Mouse (Mus musculus) kidney, adult 8-10 months (tissue): ENCODE data around the gene Nxpe5.

Experiments
- DNase-seq, 2 experiments: peaks; one replicate each; pipeline ENCODE4 v3.0.0; 2022

The Nxpe5 gene

DNA sequence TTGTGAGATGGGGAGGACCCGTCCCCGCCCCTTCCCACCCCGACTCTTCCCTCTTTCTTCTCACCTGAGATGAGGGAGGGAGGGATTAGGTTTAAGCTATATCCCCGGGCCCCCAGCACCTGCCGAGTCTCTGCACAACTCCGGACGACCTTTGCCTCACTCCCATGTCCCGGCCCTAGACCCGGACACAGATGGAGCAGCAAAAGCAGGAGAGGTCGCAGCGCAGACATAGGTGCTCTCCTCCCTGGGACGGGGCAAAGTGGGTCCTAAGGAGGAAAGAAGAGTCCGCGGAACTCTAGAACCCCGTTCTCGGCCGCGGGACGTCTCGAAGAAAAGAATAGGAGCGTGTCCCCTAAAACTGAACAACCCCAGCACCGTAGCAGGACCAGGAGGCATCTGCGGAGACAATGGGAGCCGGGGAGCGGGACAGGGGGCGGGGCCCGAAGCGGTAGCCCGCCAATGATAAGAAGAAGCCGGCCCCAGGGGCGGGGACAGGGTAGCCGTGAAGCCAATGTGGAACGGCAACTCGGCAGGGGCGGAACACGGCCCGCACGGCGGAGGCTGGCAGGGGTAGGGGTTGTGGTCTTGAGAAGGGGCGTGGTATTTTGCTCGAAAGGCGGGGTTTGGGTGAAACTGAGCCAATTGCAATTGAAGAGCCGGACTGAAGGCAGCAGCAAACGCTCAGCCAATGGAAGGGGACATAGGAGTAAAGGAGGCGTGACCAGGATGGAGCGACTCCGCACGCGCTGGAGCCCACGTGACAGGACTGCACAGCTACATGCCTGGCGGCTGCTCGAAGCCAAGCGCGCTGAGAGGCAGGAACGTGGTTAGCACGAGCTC lies 54.1 kb downstream of the Nxpe5 start, which contains the start of the genes Gm43720, Gpc2 and Stag3:
Gene Gm43720, minus strand, starts transcription at position 374 of the 840 bp plus-strand sequence.
Gene Gpc2, minus strand, starts transcription at position 421 of the 840 bp plus-strand sequence.
Gene Stag3, plus strand, starts transcription at position 656 of the 840 bp plus-strand sequence.
- peak; percentile 69 to 72 for DNase-seq

DNA sequence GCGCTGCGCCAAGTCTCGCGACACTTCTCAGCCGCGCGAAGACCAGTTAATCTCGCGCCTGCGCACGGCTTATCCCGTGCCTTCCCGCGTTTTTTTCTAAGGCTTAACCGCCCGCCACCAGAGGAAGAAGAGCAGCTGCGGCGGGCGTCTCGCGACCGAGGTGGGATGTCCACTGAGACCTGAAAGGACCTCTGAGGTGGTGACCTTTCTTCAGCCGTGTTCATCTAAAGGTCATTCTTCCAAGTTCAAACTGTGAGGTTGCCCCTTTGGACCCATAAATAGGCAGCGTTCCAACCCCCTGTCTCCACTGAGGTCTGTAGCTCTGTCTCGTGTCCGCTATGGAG lies 54.7 kb downstream of the Nxpe5 start:
- no peak for DNase-seq

GRCm38 (mm10) chr5:138280829-138281228 lies 55.1 kb downstream of the Nxpe5 start:
- no peak for DNase-seq

- DNase-seq, result no peak
Observed at GRCm38 (mm10) chr5:138281798-138282197, 56.1 kb downstream of the Nxpe5 start.

DNA sequence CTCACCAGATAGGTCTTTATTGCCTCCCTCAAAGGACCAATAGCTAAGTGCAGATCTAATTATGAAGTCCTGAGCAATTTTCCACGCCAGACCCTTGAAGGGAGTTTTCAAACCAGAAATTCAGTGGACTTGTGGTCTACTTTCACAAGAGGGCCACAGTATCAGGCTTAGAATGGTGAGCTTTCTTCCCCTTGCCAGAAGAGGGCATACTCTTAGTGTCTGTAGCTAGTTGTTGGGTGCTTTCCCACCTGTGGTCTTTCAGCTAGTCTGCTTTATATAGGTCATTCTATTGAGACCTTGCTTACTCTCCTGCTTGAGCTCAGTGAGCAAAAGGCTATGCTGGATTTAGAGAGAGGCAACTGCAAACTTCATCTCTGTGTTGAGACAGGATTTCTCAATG lies 57.8 kb downstream of the Nxpe5 start:
- no peak for DNase-seq

DNA sequence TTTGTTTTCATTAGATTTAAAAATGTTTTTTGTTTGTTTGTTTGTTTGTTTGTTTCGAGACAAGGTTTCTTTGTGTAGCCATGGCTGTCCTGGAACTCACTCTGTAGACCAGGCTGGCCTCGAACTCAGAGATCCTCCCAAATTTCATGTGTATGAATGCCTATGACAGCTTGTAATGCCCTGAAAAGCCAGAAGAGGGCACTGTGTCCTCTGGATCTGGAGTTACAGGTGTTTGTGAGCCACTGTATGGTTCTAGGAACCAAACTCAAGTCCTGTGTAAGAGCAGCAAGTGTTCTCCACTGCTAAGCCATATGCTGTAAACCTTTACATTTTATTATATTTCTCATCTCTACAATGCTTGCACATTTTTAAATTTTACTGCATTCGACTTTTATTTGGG lies 62.2 kb downstream of the Nxpe5 start:
- DNase-seq, result no peak

DNA sequence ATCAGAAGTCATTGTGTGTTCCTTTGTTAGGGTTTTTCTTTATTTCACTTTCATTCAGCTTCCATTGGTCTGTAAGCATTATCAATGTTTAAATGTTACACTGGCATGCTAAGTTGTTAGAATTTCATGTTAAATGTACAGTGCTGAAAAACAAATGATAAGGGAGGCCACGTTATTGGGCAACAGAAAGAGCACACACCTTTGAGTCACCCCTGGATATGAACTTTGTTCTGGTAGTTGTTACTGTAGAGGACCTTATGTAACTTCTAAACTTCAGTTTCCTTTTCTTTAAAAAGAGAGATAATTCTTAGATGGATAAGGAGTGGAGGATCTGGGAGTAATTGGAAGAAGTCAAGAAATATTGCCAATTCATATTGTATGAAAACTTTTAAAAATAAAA lies 65.9 kb downstream of the Nxpe5 start:
- DNase-seq, result no peak

DNA sequence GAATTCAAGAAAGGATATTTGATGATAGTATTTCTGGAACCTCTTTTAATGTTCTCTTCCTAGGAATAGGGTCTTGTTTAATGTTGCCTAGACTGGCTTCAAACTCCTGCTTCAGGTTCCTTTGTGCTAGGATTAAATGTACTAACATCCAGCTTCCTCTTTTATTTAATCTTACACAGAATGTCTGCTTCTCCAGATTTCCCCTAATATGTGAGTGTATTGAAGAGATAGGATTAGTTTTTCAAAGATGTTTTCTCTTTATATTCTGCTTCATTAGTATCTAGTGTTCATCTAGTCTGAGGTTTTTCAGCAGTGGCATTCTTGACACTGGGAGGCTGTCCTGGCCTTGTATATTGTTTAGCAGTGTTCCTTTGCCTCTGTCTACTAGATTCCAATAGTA lies 68.5 kb downstream of the Nxpe5 start:
- DNase-seq, result no peak

GRCm38 (mm10) chr5:138299613-138300012 lies 73.9 kb downstream of the Nxpe5 start:
- DNase-seq, result no peak
